Mouse (Mus musculus) megakaryocyte, embryonic 14.5 days (primary cell): Measurements from ENCODE around the gene Rnf207.

ENCODE experiments used
- FLI1 ChIP-seq: IDR thresholded peaks from 2 replicates; pipeline ENCODE4 v1.6.1; 2012; ENCODE audit warnings: low read length, inconsistent platforms, mixed read lengths
- GATA1 ChIP-seq: IDR thresholded peaks from 3 replicates; pipeline ENCODE4 v1.6.1; 2012; ENCODE audit warnings: mixed read lengths, low read length, inconsistent platforms, borderline replicate concordance

DNA sequence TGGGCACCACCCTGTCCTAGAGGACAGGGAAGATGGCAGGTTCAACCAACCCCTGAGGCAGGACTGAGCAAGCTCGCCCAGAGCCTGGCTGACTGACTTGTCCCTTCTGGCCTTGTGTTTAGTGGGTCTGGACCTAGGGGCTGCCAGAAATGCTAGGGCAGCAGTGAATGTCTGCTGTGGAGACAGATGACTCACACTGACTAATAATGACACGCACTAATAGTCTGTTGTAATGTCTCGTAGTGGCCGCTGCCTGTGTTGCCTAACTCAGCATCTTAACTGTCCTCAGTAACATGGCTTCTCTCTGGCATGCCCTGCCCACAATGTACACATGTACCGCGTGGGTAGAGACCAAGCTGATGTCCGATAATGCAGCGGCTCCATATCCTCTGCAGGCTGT lies 58.3 kb downstream of the Rnf207 start:
- TF ChIP-seq GATA1 (no peak), FLI1 (no peak)
